Mouse (Mus musculus): ENCODE measurements at regions not wholly inside any gene's neighbourhood (a gene's known extent, or its start where the extent isn't known, plus 50 kb on each side); places are given as distances from the start of the nearest gene placed in this dataset.

DNA sequence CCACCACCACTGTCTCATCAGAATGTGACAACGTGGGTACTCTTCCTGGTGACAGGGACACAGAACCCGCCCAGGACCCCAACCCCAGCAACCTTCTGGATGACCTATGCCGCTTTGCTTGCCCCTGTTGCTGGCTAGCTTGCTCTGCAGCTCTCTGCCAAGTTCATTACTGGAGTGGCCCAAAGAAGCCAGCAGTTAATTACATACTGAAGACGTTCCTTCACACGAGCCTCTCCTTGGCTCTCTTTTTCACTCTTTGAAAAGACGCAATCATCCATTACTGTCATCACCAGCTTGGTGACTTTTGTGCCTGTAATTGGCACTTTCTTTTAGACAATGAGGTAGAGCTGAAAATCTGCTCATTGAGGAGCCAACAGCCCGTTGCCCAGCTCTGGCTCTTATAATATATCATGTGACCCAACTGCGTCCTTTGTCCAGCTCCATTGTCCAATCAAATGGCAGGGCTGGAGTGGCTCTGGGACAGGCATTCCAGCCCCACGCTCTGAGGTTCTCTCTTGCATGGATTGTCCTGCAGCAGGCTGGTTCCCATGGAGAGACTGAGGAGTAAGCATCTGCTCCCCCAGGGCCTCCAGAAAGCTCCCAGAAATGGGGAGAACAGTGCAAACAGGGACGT, 274.4 kb upstream of the Gm10131 start:
- no peak for TF ChIP-seq POLR2A (IDR thresholded peaks at IDR 0.05; ENCODE audit: borderline replicate concordance, control insufficient read depth, low read depth, low read length)
- no peak for TF ChIP-seq CTCF (IDR thresholded peaks at IDR 0.05; ENCODE audit: control insufficient read depth, insufficient read depth, low read length)
